Comparison of ENCODE assay signal across 27 mouse cellular contexts in genomic region chr11:13040584-13040983, GRCm38 (mm10).
A peak's percentile ranks its signal among the peaks of the same experiment; 100 is the strongest.
DNase-seq lines count a peak whose midpoint lies in the region; ATAC-seq lines count a peak whose summit lies in the region.
"Had no signal": no experiment of that assay in that cellular context is flagged by ENCODE, and none has a peak within 500 bp of the region (broad histone marks: within the 10 kb centered on the region; RNA-seq: fewer than 3 reads in every experiment).

No protein-coding gene starts in this region.

- no peak overlapping the region for H3K4me3 ChIP-seq in hindbrain, embryonic 11.5 days (ENCODE audit: low read depth, low read length)
- H3K4me3 ChIP-seq in hindbrain, embryonic 10.5 days, result no peak overlapping the region
- no peak overlapping the region for H3K4me3 ChIP-seq in midbrain, embryonic 12.5 days
- H3K4me3 ChIP-seq in midbrain, embryonic 14.5 days (replicated peaks; ENCODE audit: low read depth, low read length), result no peak overlapping the region
- no peak overlapping the region for H3K4me3 ChIP-seq in forebrain, embryonic 12.5 days (replicated peaks)
- no peak overlapping the region for H3K4me3 ChIP-seq in forebrain, embryonic 14.5 days (ENCODE audit: low read depth, low read length)
- H3K4me3 ChIP-seq: embryonic facial prominence, embryonic 10.5 days; embryonic facial prominence, embryonic 13.5 days; erythroblast, embryonic 14.5 days; gastrocnemius, adult 2 months; hindbrain, embryonic 13.5 days had no signal

- H3K4me1 ChIP-seq in hindbrain, embryonic 11.5 days (replicated peaks; ENCODE audit: control insufficient read depth, insufficient read depth, low read length), result no peaks in the 10 kb centered on the region
- no peaks in the 10 kb centered on the region for H3K4me1 ChIP-seq in hindbrain, embryonic 10.5 days (replicated peaks)
- H3K4me1 ChIP-seq in midbrain, embryonic 12.5 days, result no peaks in the 10 kb centered on the region
- no peaks in the 10 kb centered on the region for H3K4me1 ChIP-seq in midbrain, embryonic 14.5 days (ENCODE audit: control insufficient read depth, insufficient read depth, low read length)
- H3K4me1 ChIP-seq in forebrain, embryonic 12.5 days, result no peaks in the 10 kb centered on the region
- no peaks in the 10 kb centered on the region; the same call in 1 of the 2 replicates for H3K4me1 ChIP-seq in forebrain, embryonic 14.5 days (ENCODE audit: control insufficient read depth, insufficient read depth, low read length)
- H3K4me1 ChIP-seq: embryonic facial prominence, embryonic 10.5 days; embryonic facial prominence, embryonic 13.5 days; hindbrain, embryonic 13.5 days had no signal

- no peaks in the 10 kb centered on the region for H3K36me3 ChIP-seq in hindbrain, embryonic 11.5 days (ENCODE audit: control insufficient read depth, insufficient read depth, low read length)
- no peaks in the 10 kb centered on the region for H3K36me3 ChIP-seq in hindbrain, embryonic 10.5 days
- no peaks in the 10 kb centered on the region for H3K36me3 ChIP-seq in midbrain, embryonic 12.5 days
- H3K36me3 ChIP-seq in midbrain, embryonic 14.5 days (ENCODE audit: control insufficient read depth, insufficient read depth, low read length), result no peaks in the 10 kb centered on the region
- no peaks in the 10 kb centered on the region for H3K36me3 ChIP-seq in forebrain, embryonic 12.5 days (replicated peaks)
- H3K36me3 ChIP-seq in forebrain, embryonic 14.5 days (ENCODE audit: control insufficient read depth, insufficient read depth, low read length), result no peaks in the 10 kb centered on the region
- H3K36me3 ChIP-seq: embryonic facial prominence, embryonic 10.5 days; embryonic facial prominence, embryonic 13.5 days; hindbrain, embryonic 13.5 days had no signal

- H3K27me3 ChIP-seq in hindbrain, embryonic 11.5 days (ENCODE audit: control insufficient read depth, insufficient read depth, low read length), result no peaks in the 10 kb centered on the region
- no peaks in the 10 kb centered on the region for H3K27me3 ChIP-seq in hindbrain, embryonic 10.5 days (ENCODE audit: insufficient read depth, poor library complexity, severe bottlenecking)
- no peaks in the 10 kb centered on the region for H3K27me3 ChIP-seq in midbrain, embryonic 12.5 days
- H3K27me3 ChIP-seq in midbrain, embryonic 14.5 days (ENCODE audit: control insufficient read depth, insufficient read depth, low read length), result no peaks in the 10 kb centered on the region
- no peaks in the 10 kb centered on the region for H3K27me3 ChIP-seq in forebrain, embryonic 12.5 days
- no peaks in the 10 kb centered on the region for H3K27me3 ChIP-seq in forebrain, embryonic 14.5 days (replicated peaks; ENCODE audit: control insufficient read depth, insufficient read depth, low read length)
- H3K27me3 ChIP-seq: embryonic facial prominence, embryonic 13.5 days; hindbrain, embryonic 13.5 days had no signal

- ATAC-seq in hindbrain, embryonic 11.5 days (ENCODE audit: low FRiP score), result peak; percentile 57
- peak; percentile 52; the same call in 1 of the 2 replicates for ATAC-seq in midbrain, embryonic 12.5 days (ENCODE audit: low FRiP score, low read depth)
- ATAC-seq in midbrain, embryonic 14.5 days (ENCODE audit: low FRiP score, low TSS enrichment), result no peak
- peak; percentile 81 for ATAC-seq in forebrain, embryonic 12.5 days (ENCODE audit: low FRiP score)
- peak; percentile 48; the same call in 1 of the 2 replicates for ATAC-seq in forebrain, embryonic 14.5 days
- ATAC-seq in megakaryocyte progenitor cell, adult 5-6 weeks (replicated peaks; ENCODE audit: poor library complexity), result no peak
- ATAC-seq: CD4-positive, CD25-positive, alpha-beta regulatory T cell, adult 4 months; hindbrain, postnatal 0 days; inflammation-experienced regulatory T-cells, adult 6 months; intestine, embryonic 16.5 days had no signal

- H3K4me2 ChIP-seq in hindbrain, embryonic 11.5 days (replicated peaks; ENCODE audit: low read depth, low read length), result no peak overlapping the region
- no peak overlapping the region for H3K4me2 ChIP-seq in midbrain, embryonic 12.5 days (replicated peaks)
- H3K4me2 ChIP-seq in midbrain, embryonic 14.5 days (ENCODE audit: low read length), result no peak overlapping the region
- no peak overlapping the region for H3K4me2 ChIP-seq in forebrain, embryonic 12.5 days
- H3K4me2 ChIP-seq in forebrain, embryonic 14.5 days (ENCODE audit: low read length), result no peak overlapping the region
- H3K4me2 ChIP-seq: embryonic facial prominence, embryonic 13.5 days; heart, embryonic 11.5 days; hindbrain, embryonic 13.5 days had no signal

- no peak for DNase-seq in hindbrain, embryonic 11.5 days (ENCODE audit: low spot score)
- DNase-seq in hindbrain, embryonic 10.5 days (ENCODE audit: low spot score), result no peak
- no peak for DNase-seq in midbrain, embryonic 14.5 days
- no peak for DNase-seq in forebrain, embryonic 14.5 days (ENCODE audit: low spot score)
- no peak for DNase-seq in thymus, postnatal 10 days (ENCODE audit: low spot score in 2 of 2)
- DNase-seq: adrenal gland, adult 2 months; adrenal gland, postnatal 14 days; cerebellum, adult 11-12 months; cerebellum, adult 8-10 months; cerebellum, postnatal 10 days; cerebellum, postnatal 36 days; embryo, embryonic 11 days; gastrocnemius, adult 2 months; gastrocnemius, postnatal 14 days; heart, adult 11 months had no signal

- H3K27ac ChIP-seq in hindbrain, embryonic 11.5 days (ENCODE audit: low read depth, low read length), result no peak overlapping the region
- H3K27ac ChIP-seq in hindbrain, embryonic 10.5 days, result no peak overlapping the region
- no peak overlapping the region for H3K27ac ChIP-seq in midbrain, embryonic 12.5 days (replicated peaks)
- no peak overlapping the region for H3K27ac ChIP-seq in midbrain, embryonic 14.5 days (replicated peaks; ENCODE audit: low read depth, low read length)
- H3K27ac ChIP-seq in forebrain, embryonic 12.5 days, result no peak overlapping the region
- no peak overlapping the region for H3K27ac ChIP-seq in forebrain, embryonic 14.5 days (ENCODE audit: low read depth, low read length)
- H3K27ac ChIP-seq: embryonic facial prominence, embryonic 10.5 days; embryonic facial prominence, embryonic 13.5 days; gastrocnemius, adult 2 months; hindbrain, embryonic 13.5 days; hindbrain, postnatal 0 days had no signal

- H3K9ac ChIP-seq in hindbrain, embryonic 11.5 days (ENCODE audit: low read depth, low read length), result no peak overlapping the region
- H3K9ac ChIP-seq in midbrain, embryonic 12.5 days (replicated peaks), result no peak overlapping the region
- H3K9ac ChIP-seq in midbrain, embryonic 14.5 days (replicated peaks; ENCODE audit: low read length), result no peak overlapping the region
- H3K9ac ChIP-seq in forebrain, embryonic 12.5 days, result no peak overlapping the region
- no peak overlapping the region for H3K9ac ChIP-seq in forebrain, embryonic 14.5 days (ENCODE audit: low read length)
- H3K9ac ChIP-seq: embryonic facial prominence, embryonic 13.5 days; hindbrain, embryonic 13.5 days had no signal

- no peaks in the 10 kb centered on the region for H3K9me3 ChIP-seq in hindbrain, embryonic 11.5 days (ENCODE audit: control insufficient read depth, low read length)
- no peaks in the 10 kb centered on the region for H3K9me3 ChIP-seq in hindbrain, embryonic 10.5 days
- H3K9me3 ChIP-seq in midbrain, embryonic 12.5 days, result no peaks in the 10 kb centered on the region
- H3K9me3 ChIP-seq in midbrain, embryonic 14.5 days (ENCODE audit: control insufficient read depth, low read length), result no peaks in the 10 kb centered on the region
- no peaks in the 10 kb centered on the region for H3K9me3 ChIP-seq in forebrain, embryonic 12.5 days
- H3K9me3 ChIP-seq in forebrain, embryonic 14.5 days (replicated peaks; ENCODE audit: control insufficient read depth, low read length), result no peaks in the 10 kb centered on the region
- H3K9me3 ChIP-seq: embryonic facial prominence, embryonic 10.5 days; embryonic facial prominence, embryonic 13.5 days; hindbrain, embryonic 13.5 days had no signal

- 49% methylated on average over 3 of the region's 3 CpGs for WGBS in hindbrain, embryonic 11.5 days
- 50% methylated on average over 3 of the region's 3 CpGs for whole genome bisulfite sequencing in hindbrain, embryonic 10.5 days
- WGBS in midbrain, embryonic 12.5 days, result 70% methylated on average over 3 of the region's 3 CpGs
- WGBS in midbrain, embryonic 14.5 days, result 45% methylated on average over 3 of the region's 3 CpGs
- WGBS in forebrain, embryonic 12.5 days, result 22% methylated on average over 3 of the region's 3 CpGs
- 25% methylated on average over 3 of the region's 3 CpGs for WGBS in forebrain, embryonic 14.5 days

Comparison
In these comparisons a context has a peak if more than half of its experiments do, and no peak if none do; other contexts are left out.
1. ATAC-seq: peak in hindbrain, embryonic 11.5 days (single experiment), midbrain, embryonic 12.5 days (single experiment), forebrain, embryonic 12.5 days (single experiment) and forebrain, embryonic 14.5 days (single experiment); none in midbrain, embryonic 14.5 days (single experiment) and megakaryocyte progenitor cell, adult 5-6 weeks (single experiment).